Mouse (Mus musculus) cerebellum, adult 9-10 months (tissue): ENCODE data around the gene Gm49342.
"Not testable (repeated sequence)": the region's sequence is repeated elsewhere in the genome, so short reads cannot be mapped to it uniquely, and the experiment has no call there.

ENCODE experiments used
- DNase-seq: peaks from one replicate; pipeline ENCODE4 v3.0.0; 2022

Gene Gm49342

GRCm38 (mm10) chr14:50943932-50944667 lies at the start of gene Gm49342:
Gene Gm49342 (plus strand): TSS chr14:50944517.
- DNase-seq, result peak; percentile 93

GRCm38 (mm10) chr14:50895407-50895806 lies 48.9 kb upstream of the Gm49342 start:
- DNase-seq, result peak; percentile 57

- DNase-seq, result peak; percentile 92
These were observed 48.2 kb upstream of the Gm49342 start for GRCm38 (mm10) chr14:50895985-50896746.

GRCm38 (mm10) chr14:50896747-50897373 lies 47.5 kb upstream of the Gm49342 start:
- DNase-seq, result peak; percentile 70

GRCm38 (mm10) chr14:50897374-50897765 lies 46.9 kb upstream of the Gm49342 start, which contains the start of gene Klhl33:
Gene Klhl33 (minus strand): TSS chr14:50897507.
- peak; percentile 71 for DNase-seq

GRCm38 (mm10) chr14:50897992-50898391 lies 46.3 kb upstream of the Gm49342 start:
- not testable (repeated sequence) for DNase-seq

- DNase-seq, result peak; percentile 75
These were observed 40.1 kb upstream of the Gm49342 start for GRCm38 (mm10) chr14:50903973-50904827.

GRCm38 (mm10) chr14:50904828-50905129 lies 39.5 kb upstream of the Gm49342 start:
- no peak for DNase-seq

- DNase-seq, result not testable (repeated sequence)
These were observed 39.0 kb upstream of the Gm49342 start for GRCm38 (mm10) chr14:50905327-50905726.

- DNase-seq, result no peak
These were observed 36.2 kb upstream of the Gm49342 start for GRCm38 (mm10) chr14:50908126-50908525.

- no peak for DNase-seq
These were observed 33.0 kb upstream of the Gm49342 start for GRCm38 (mm10) chr14:50911356-50911755.

- not testable (repeated sequence) for DNase-seq
These were observed 20.9 kb upstream of the Gm49342 start for GRCm38 (mm10) chr14:50923437-50923836.

GRCm38 (mm10) chr14:50924281-50925064 lies 19.8 kb upstream of the Gm49342 start, which contains the start of the genes Osgep and Apex1:
Gene Osgep (minus strand): TSS chr14:50924893.
Gene Apex1 (plus strand): TSS chr14:50924968.
- peak; percentile 98 for DNase-seq

GRCm38 (mm10) chr14:50925111-50925920 lies 19.0 kb upstream of the Gm49342 start:
- peak; percentile 48 for DNase-seq

- DNase-seq, result no peak
These were observed 17.0 kb upstream of the Gm49342 start for GRCm38 (mm10) chr14:50927366-50927765.

- DNase-seq, result no peak
These were observed 14.4 kb upstream of the Gm49342 start for GRCm38 (mm10) chr14:50929951-50930350.

GRCm38 (mm10) chr14:50930377-50930753 lies 14.0 kb upstream of the Gm49342 start:
- peak; percentile 86 for DNase-seq

- peak; percentile 100 for DNase-seq
These were observed 13.4 kb upstream of the Gm49342 start, which contains the start of the genes Pip4p1 and Pnp for GRCm38 (mm10) chr14:50930754-50931492. Gene Pip4p1 (minus strand): TSS chr14:50930856. Gene Pnp (plus strand): TSS chr14:50931082.

- no peak for DNase-seq
These were observed 12.8 kb upstream of the Gm49342 start for GRCm38 (mm10) chr14:50931493-50932020.

GRCm38 (mm10) chr14:50936649-50937048 lies 7.7 kb upstream of the Gm49342 start:
- no peak for DNase-seq
